Mouse (Mus musculus) heart, postnatal 0 days (tissue): ENCODE measurements around the gene Rasgrf2. TPM values are rescaled to one million over a fixed set of nuclear protein-coding genes. Genes with fewer than 3 reads are reported as not detected.
A peak's percentile ranks its signal among the peaks of the same experiment; 100 is the strongest.

ENCODE experiments used
- ATAC-seq: fragments of 200-750 bp; cut with Nextera tagmentation; 2 replicates; pipeline ENCODE4 v1.8.0; 2017; ENCODE audit warnings: low read depth, moderate number of reproducible peaks, moderate library complexity; ENCODE audit not compliant: insufficient read depth
- DNase-seq: peaks from one replicate; pipeline ENCODE4 v3.0.0-alpha.2; 2016; ENCODE audit warnings: low spot score
- H3K27ac ChIP-seq: fragments of 300-500 bp; sonication (generic); 2 replicates; pipeline ENCODE4 v1.5.1; 2014; ENCODE audit warnings: low read depth, mild to moderate bottlenecking
- H3K27me3 ChIP-seq: fragments of 300-500 bp; sonication (generic); 2 replicates; pipeline ENCODE4 v1.6.1; 2014; ENCODE audit warnings: low read length, mixed read lengths; ENCODE audit not compliant: control insufficient read depth, insufficient read depth
- H3K36me3 ChIP-seq: fragments of 300-500 bp; sonication (generic); replicated peaks from 2 replicates; pipeline ENCODE4 v1.6.1; 2014; ENCODE audit warnings: low read length, mixed read lengths; ENCODE audit not compliant: control insufficient read depth, insufficient read depth
- H3K4me1 ChIP-seq: fragments of 300-500 bp; sonication (generic); 2 replicates; pipeline ENCODE4 v1.6.1; 2014; ENCODE audit warnings: antibody characterized with exemption; ENCODE audit not compliant: control insufficient read depth, insufficient read depth
- H3K4me2 ChIP-seq: fragments of 300-500 bp; sonication (generic); 2 replicates; pipeline ENCODE4 v1.6.1; 2014; ENCODE audit warnings: low read depth, mild to moderate bottlenecking, low read length, moderate library complexity
- H3K4me3 ChIP-seq: fragments of 300-500 bp; sonication (generic); 2 replicates; pipeline ENCODE4 v1.5.1; 2014; ENCODE audit warnings: low read depth, low read length
- H3K9ac ChIP-seq: fragments of 300-500 bp; sonication (generic); replicated peaks from 2 replicates; pipeline ENCODE4 v1.6.1; 2014; ENCODE audit warnings: low read depth, low read length, mixed read lengths
- H3K9me3 ChIP-seq: fragments of 300-500 bp; sonication (generic); replicated peaks from 2 replicates; pipeline ENCODE4 v1.6.1; 2016; ENCODE audit warnings: low read length; ENCODE audit not compliant: control insufficient read depth
- CTCF ChIP-seq: IDR thresholded peaks from 2 replicates; pipeline ENCODE4 v1.5.1; 2016; ENCODE audit warnings: antibody characterized with exemption, control low read depth, low read depth
- EP300 ChIP-seq: IDR thresholded peaks from 2 replicates; pipeline ENCODE4 v1.6.1; 2016; ENCODE audit warnings: antibody characterized with exemption, low read depth
- WGBS: fragments of 180-500 bp; shearing (Covaris S2); extraction: QIAGEN DNeasy Blood & Tissue Kit; methylation state at CpG from one replicate; pipeline ENCODE4 v1.1.7; 2014; 5-methylcytosine and 5-hydroxymethylcytosine counted together
- polyA plus RNA-seq: library from polyadenylated mRNA; unstranded; fragments of >200 nt; fragmentation: Nextera tagmentation; extraction: Ambion mirVana; gene quantifications from 2 replicates; pipeline ENCODE4 v1.2.1, GENCODE M21; 2015
- total RNA-seq: library from RNA; depleted of rRNA; stranded (reverse); fragments of >200 nt; gene quantifications from 2 replicates; pipeline ENCODE4 v1.2.3, GENCODE M21; 2014; ENCODE audit warnings: low replicate concordance

The Rasgrf2 gene
- total and polyA plus RNA-seq, 2 experiments from 2014 or later = 0.34 to 1.8 TPM

DNA sequence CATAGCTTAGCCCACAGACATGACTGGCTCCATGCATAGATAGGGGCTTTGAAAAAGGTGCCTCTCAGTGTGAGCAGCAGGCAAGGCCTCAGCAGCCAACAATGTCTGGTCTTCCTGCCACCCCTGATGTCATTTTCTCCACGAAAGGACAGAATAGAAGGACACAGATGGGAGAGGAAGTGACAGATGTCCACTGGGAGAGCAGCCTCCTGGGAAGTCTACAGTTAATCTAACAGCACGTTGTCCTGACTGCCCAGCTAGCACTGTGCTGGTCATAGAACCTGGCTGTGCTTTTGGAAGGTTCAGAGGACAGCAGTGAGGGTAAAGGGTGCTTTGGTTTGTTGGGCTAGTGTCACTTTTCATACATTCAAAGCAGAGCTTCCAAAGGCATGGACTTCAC lies 255.9 kb downstream of the Rasgrf2 start:
- Histone ChIP-seq H3K27me3 (no peaks in the 10 kb centered on the region), H3K4me2 (peak overlapping the region; percentile 48), H3K4me3 (0 out of 2 replicates have a peak overlapping the region, but pooled peaks have one; percentile 29), H3K36me3 (no peaks in the 10 kb centered on the region), H3K4me1 (peaks cover 35% of the 10 kb centered on the region), H3K9me3 (no peaks in the 10 kb centered on the region), H3K27ac (peak overlapping the region; percentile 94), H3K9ac (no peak overlapping the region; the same call in none of the 2 replicates)
- TF ChIP-seq CTCF = no peak
- no peak for TF ChIP-seq EP300
- ATAC-seq (no peak), DNase-seq (no peak)
- WGBS = 18% methylated on average over 2 of the region's 2 CpGs

DNA sequence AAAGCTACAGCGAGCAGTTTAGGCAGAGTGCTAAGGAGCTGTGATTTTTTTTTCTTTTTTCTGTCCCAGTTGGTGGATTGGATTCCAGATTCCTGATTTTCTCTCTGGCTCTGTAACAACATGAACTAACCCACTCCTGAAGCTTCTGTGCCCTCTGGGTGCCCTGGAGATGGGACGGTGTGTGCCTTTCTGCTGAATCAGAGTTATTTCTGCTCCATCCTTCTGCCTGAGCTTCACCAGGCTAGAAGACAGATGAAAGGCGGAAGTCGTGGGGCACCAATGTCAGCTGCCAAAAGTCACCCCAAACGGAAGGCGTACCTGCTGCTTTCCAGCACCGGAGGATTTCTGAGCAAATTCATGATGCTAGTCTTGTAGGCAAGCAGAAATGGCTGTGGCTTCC lies 256.9 kb downstream of the Rasgrf2 start:
- Histone ChIP-seq H3K9ac (peak overlapping the region; percentile 30; the same call in 1 of the 2 replicates), H3K27me3 (no peaks in the 10 kb centered on the region), H3K27ac (peak overlapping the region; percentile 94), H3K4me1 (peaks cover 35% of the 10 kb centered on the region), H3K4me2 (peak overlapping the region; percentile 48), H3K36me3 (no peaks in the 10 kb centered on the region), H3K4me3 (no peak overlapping the region), H3K9me3 (no peaks in the 10 kb centered on the region)
- WGBS = 54% methylated on average over 7 of the region's 7 CpGs
- ATAC-seq (peak; percentile 42; the same call in 1 of the 2 replicates), DNase-seq (peak; percentile 27)
- no peak for TF ChIP-seq CTCF

DNA sequence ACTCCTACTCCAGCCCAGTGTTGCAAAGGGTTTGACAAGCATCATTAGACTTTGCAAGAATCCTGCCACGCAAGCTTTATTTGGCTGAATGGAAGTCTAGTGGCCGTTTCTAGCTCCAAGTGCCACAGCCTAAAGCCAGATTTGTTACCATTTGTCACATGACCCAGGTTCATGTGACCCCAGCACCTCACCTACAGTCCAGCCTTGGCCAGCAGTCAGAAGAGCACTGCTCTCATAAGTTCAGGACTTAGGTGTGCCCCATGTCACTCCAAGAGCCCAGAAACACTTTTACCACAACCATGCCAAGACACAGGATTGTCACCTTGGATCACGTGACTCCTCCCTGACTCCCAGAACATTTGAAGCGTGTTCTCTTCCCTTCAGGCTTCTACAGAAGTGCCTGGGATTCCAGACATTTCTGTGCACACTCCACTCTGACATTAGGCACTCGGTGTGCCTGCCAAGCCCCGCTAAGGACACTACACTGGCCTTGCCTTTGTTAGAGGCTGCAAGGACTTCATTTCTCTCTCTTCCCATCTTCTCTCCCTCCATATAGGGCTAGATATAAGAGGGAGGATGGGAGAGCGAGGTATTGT lies 257.6 kb downstream of the Rasgrf2 start:
- no peaks in the 10 kb centered on the region for H3K36me3 ChIP-seq
- H3K9ac ChIP-seq = 0 out of 2 replicates have a peak overlapping the region, but pooled peaks have one; percentile 30
- peak overlapping the region; percentile 94 for H3K27ac ChIP-seq
- DNase-seq = peak; percentile 83
- H3K4me1 ChIP-seq = peaks cover 35% of the 10 kb centered on the region
- no peaks in the 10 kb centered on the region for H3K9me3 ChIP-seq
- no peaks in the 10 kb centered on the region for H3K27me3 ChIP-seq
- no peak for TF ChIP-seq CTCF
- TF ChIP-seq EP300 = 0 out of 2 replicates have a peak, but pooled peaks have one; percentile 48
- WGBS = 37% methylated on average over 7 of the region's 7 CpGs
- H3K4me3 ChIP-seq = no peak overlapping the region
- H3K4me2 ChIP-seq = peak overlapping the region; percentile 48; the same call in 1 of the 2 replicates
- ATAC-seq = peak; percentile 74

DNA sequence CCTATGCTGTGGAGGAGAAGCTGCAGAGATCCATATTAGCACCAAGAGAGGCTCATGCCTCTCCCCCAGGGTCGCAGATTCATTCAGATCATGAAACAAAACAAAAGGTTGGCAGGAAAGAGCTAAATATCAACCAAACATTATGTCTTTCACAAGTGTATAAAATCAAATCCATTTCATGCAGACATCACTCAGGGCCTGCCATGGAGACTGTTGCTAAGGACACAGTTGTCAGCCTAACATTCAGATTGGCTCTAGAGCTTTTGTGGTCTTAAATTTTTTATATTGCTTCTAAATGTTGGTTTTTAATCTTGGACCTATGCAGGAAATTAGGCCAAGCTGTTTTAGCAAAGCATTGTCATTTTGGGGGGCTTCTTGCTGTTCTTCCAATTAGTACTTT lies 262.9 kb downstream of the Rasgrf2 start:
- no peak for TF ChIP-seq EP300
- TF ChIP-seq CTCF = no peak
- no peak overlapping the region for H3K9ac ChIP-seq
- DNase-seq (no peak), ATAC-seq (no peak)
- no peaks in the 10 kb centered on the region; the same call in none of the 2 replicates for H3K36me3 ChIP-seq
- no peak overlapping the region for H3K27ac ChIP-seq
- H3K4me3 ChIP-seq = no peak overlapping the region
- H3K4me1 ChIP-seq = no peaks in the 10 kb centered on the region
- 83% methylated on average over 1 of the region's 1 CpGs for WGBS
- peaks cover 10% of the 10 kb centered on the region for H3K9me3 ChIP-seq
- H3K27me3 ChIP-seq = no peaks in the 10 kb centered on the region
- no peak overlapping the region for H3K4me2 ChIP-seq

DNA sequence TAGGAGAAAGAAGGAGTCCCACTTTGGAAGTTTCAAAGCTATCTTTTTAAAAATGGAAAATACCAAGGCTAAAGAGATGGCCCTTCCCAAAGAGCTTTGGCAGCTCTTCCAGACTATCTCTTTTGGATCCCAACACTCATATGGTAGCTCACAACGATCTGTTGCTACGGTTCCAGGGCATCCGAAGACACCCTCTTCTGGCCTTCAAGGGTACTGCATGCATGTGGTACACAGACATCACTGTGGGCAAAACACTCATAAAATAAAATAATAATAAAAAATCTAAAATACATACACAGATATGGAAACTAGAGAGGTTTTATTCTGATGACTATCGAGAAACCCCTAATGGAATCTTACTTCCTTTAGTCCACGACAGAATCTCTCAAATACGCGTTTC lies 272.6 kb downstream of the Rasgrf2 start:
- TF ChIP-seq CTCF = peak; percentile 45
- no peak for TF ChIP-seq EP300
- DNase-seq (no peak), ATAC-seq (no peak)
- Histone ChIP-seq H3K9me3 (no peaks in the 10 kb centered on the region), H3K27me3 (no peaks in the 10 kb centered on the region), H3K9ac (no peak overlapping the region), H3K4me1 (no peaks in the 10 kb centered on the region), H3K36me3 (peaks cover 14% of the 10 kb centered on the region), H3K27ac (no peak overlapping the region), H3K4me2 (no peak overlapping the region), H3K4me3 (no peak overlapping the region)
- WGBS = 79% methylated on average over 7 of the region's 7 CpGs

DNA sequence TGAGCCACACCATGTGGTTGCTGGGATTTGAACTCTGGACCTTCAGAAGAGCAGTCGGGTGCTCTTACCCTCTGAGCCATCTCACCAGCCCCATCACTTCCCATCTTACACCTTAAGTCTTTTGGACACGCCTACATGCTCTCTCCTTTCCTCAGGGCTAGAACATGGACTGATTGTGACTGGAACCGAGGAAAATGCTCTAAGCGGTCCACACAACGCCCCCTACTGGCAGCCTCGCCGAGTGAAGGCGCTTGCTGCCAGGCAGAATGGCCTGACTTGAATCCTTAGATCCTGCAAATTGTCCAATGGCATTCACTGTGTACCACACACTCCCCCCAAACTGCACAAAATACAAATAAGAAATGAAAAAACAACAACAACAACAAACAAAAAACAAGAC lies 274.0 kb downstream of the Rasgrf2 start:
- no peak for ATAC-seq
- Histone ChIP-seq H3K36me3 (peaks cover 17% of the 10 kb centered on the region), H3K4me2 (no peak overlapping the region), H3K4me3 (no peak overlapping the region), H3K9ac (no peak overlapping the region), H3K9me3 (no peaks in the 10 kb centered on the region), H3K27ac (no peak overlapping the region), H3K4me1 (no peaks in the 10 kb centered on the region), H3K27me3 (no peaks in the 10 kb centered on the region)
- 0 out of 2 replicates have a peak, but pooled peaks have one; percentile 8 for TF ChIP-seq CTCF
- TF ChIP-seq EP300 = no peak
- no peak for DNase-seq
- WGBS = 67% methylated on average over 8 of the region's 8 CpGs
